In the genomic region with DNA sequence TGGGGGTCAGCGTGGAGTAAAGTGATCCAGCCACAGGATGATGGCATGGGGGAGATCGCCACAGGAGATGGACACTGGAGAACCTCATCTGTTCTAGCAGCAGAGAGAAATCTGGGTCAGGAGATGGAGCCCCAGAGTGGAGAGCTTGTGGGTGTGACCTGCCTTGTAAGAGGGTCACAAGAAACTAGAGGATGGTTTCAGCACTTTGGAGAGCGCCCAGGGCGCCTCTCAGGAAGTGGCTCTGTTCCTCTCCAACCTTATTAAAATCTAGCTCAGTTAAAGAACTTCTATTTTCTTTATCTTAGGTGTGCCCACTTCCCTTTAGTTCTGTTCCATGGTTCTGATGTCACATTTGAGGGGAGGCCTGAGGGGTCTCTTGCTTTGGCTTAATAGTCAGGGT, we compare ENCODE assay signal across 7 mouse cellular contexts. TPM values are rescaled to one million over a fixed set of nuclear protein-coding genes. Genes with fewer than 3 reads are reported as not detected.
DNase-seq lines count a peak whose midpoint lies in the region; ATAC-seq and TF ChIP-seq lines count a peak whose summit lies in the region.

No protein-coding gene starts in this region.

- H3K27ac ChIP-seq in kidney, postnatal 0 days: no peak overlapping the region
- H3K27ac ChIP-seq in stomach, postnatal 0 days (replicated peaks): no peak overlapping the region
- no peak overlapping the region for H3K27ac ChIP-seq in midbrain, embryonic 10.5 days (replicated peaks)

- 35% methylated on average over 4 of the region's 4 CpGs for WGBS in kidney, postnatal 0 days
- WGBS in stomach, postnatal 0 days: 38% methylated on average over 4 of the region's 4 CpGs
- 41% methylated on average over 4 of the region's 4 CpGs for WGBS in midbrain, embryonic 10.5 days

- no peak overlapping the region for H3K9ac ChIP-seq in kidney, postnatal 0 days (ENCODE audit: low read depth, low read length)
- no peak overlapping the region for H3K9ac ChIP-seq in stomach, postnatal 0 days (ENCODE audit: low read length)

- DNase-seq in ovary, postnatal 14 days (ENCODE audit: low spot score): peak; percentile 52
- no peak for DNase-seq in ovary, adult 18-20 months (ENCODE audit: low spot score)
- DNase-seq in adrenal gland, postnatal 25 days: peak; percentile 62
- DNase-seq in kidney, postnatal 0 days (ENCODE audit: low spot score): peak; percentile 87
- DNase-seq in stomach, postnatal 0 days (ENCODE audit: low spot score): peak; percentile 70
- DNase-seq in left cerebral cortex, adult 18-20 months (ENCODE audit: low spot score in 2 of 2): no peak
- no peak for DNase-seq in midbrain, embryonic 10.5 days (ENCODE audit: low spot score)

- H3K27me3 ChIP-seq in kidney, postnatal 0 days (ENCODE audit: insufficient read depth, low read length): no peaks in the 10 kb centered on the region
- no peaks in the 10 kb centered on the region for H3K27me3 ChIP-seq in stomach, postnatal 0 days (ENCODE audit: control insufficient read depth, insufficient read depth, low read length)
- peaks cover 27% of the 10 kb centered on the region for H3K27me3 ChIP-seq in midbrain, embryonic 10.5 days (ENCODE audit: low read depth, poor library complexity, severe bottlenecking)

- TF ChIP-seq EP300 in stomach, postnatal 0 days (optimal IDR thresholded peaks at IDR 0.05): no peak

- H3K4me2 ChIP-seq in kidney, postnatal 0 days (ENCODE audit: low read length): no peak overlapping the region
- H3K4me2 ChIP-seq in stomach, postnatal 0 days (replicated peaks; ENCODE audit: low read depth): no peak overlapping the region

- TF ChIP-seq CTCF in kidney, postnatal 0 days (IDR thresholded peaks at IDR 0.05; ENCODE audit: low read depth): no peak
- no peak for TF ChIP-seq CTCF in stomach, postnatal 0 days (IDR thresholded peaks at IDR 0.05; ENCODE audit: low read depth)

- no peaks in the 10 kb centered on the region for H3K4me1 ChIP-seq in kidney, postnatal 0 days (replicated peaks; ENCODE audit: insufficient read depth, low read length)
- H3K4me1 ChIP-seq in stomach, postnatal 0 days (replicated peaks; ENCODE audit: control insufficient read depth, insufficient read depth): no peaks in the 10 kb centered on the region
- peaks cover 38% of the 10 kb centered on the region for H3K4me1 ChIP-seq in midbrain, embryonic 10.5 days

- no peaks in the 10 kb centered on the region for H3K9me3 ChIP-seq in kidney, postnatal 0 days (replicated peaks; ENCODE audit: low read length)
- H3K9me3 ChIP-seq in stomach, postnatal 0 days (ENCODE audit: control insufficient read depth, low read length): no peaks in the 10 kb centered on the region
- H3K9me3 ChIP-seq in midbrain, embryonic 10.5 days (replicated peaks): no peaks in the 10 kb centered on the region

- no peak overlapping the region for H3K4me3 ChIP-seq in kidney, postnatal 0 days (replicated peaks; ENCODE audit: low read depth, low read length)
- H3K4me3 ChIP-seq in stomach, postnatal 0 days (ENCODE audit: low read depth, low read length): no peak overlapping the region
- H3K4me3 ChIP-seq in midbrain, embryonic 10.5 days: no peak overlapping the region

- no peaks in the 10 kb centered on the region for H3K36me3 ChIP-seq in kidney, postnatal 0 days (ENCODE audit: insufficient read depth, low read length)
- H3K36me3 ChIP-seq in stomach, postnatal 0 days (ENCODE audit: control insufficient read depth, insufficient read depth, low read length): no peaks in the 10 kb centered on the region
- H3K36me3 ChIP-seq in midbrain, embryonic 10.5 days: no peaks in the 10 kb centered on the region

- ATAC-seq in kidney, postnatal 0 days (replicated peaks; ENCODE audit: low FRiP score, low read depth): no peak
- no peak for ATAC-seq in stomach, postnatal 0 days (ENCODE audit: low FRiP score, low TSS enrichment)

RNA-seq across cellular contexts. Expression of a gene that starts 33.3 kb away (rescaled TPM):
- total RNA-seq in adrenal gland, postnatal 25 days (2021): 2.0 and 3.9 TPM in 2 replicates
- polyA plus RNA-seq in kidney, postnatal 0 days (2015; fragmentation: Nextera tagmentation; extraction: Ambion mirVana): 20.2 and 23.9 TPM in 2 replicates
- 50.5 and 55.4 TPM in 2 replicates for polyA plus RNA-seq in stomach, postnatal 0 days (2015; fragmentation: Nextera tagmentation; extraction: Ambion mirVana)
- 10 to 100 TPM; 59.1 to 66.3 TPM for total RNA-seq in left cerebral cortex, adult 18-20 months (2021)
- 23.2 and 31.4 TPM in 2 replicates for polyA plus RNA-seq in midbrain, embryonic 10.5 days (2016; fragmentation: Nextera tagmentation; extraction: Ambion mirVana)

RNA-seq across cellular contexts. Expression of a gene that starts 37.2 kb away (rescaled TPM):
- 0.30 TPM in 1 of 2 replicates, not detected in the other for total RNA-seq in adrenal gland, postnatal 25 days (2021)
- polyA plus RNA-seq in kidney, postnatal 0 days (2015; fragmentation: Nextera tagmentation; extraction: Ambion mirVana): 1.3 and 2.0 TPM in 2 replicates
- 6.0 and 6.5 TPM in 2 replicates for polyA plus RNA-seq in stomach, postnatal 0 days (2015; fragmentation: Nextera tagmentation; extraction: Ambion mirVana)
- total RNA-seq in left cerebral cortex, adult 18-20 months (2021): 1 to 10 TPM; 6.6 to 9.1 TPM
- 1.6 and 2.2 TPM in 2 replicates for polyA plus RNA-seq in midbrain, embryonic 10.5 days (2016; fragmentation: Nextera tagmentation; extraction: Ambion mirVana)

RNA-seq across cellular contexts. Expression of a gene that starts 37.4 kb away (rescaled TPM):
- 15.0 and 20.0 TPM in 2 replicates for total RNA-seq in adrenal gland, postnatal 25 days (2021)
- 2.3 and 2.9 TPM in 2 replicates for polyA plus RNA-seq in kidney, postnatal 0 days (2015; fragmentation: Nextera tagmentation; extraction: Ambion mirVana)
- polyA plus RNA-seq in stomach, postnatal 0 days (2015; fragmentation: Nextera tagmentation; extraction: Ambion mirVana): 1.4 and 2.4 TPM in 2 replicates
- 100 to 1,000 TPM; 198 TPM for total RNA-seq in left cerebral cortex, adult 18-20 months (2021)
- 4.1 and 5.7 TPM in 2 replicates for polyA plus RNA-seq in midbrain, embryonic 10.5 days (2016; fragmentation: Nextera tagmentation; extraction: Ambion mirVana)

Comparison
In these comparisons a context has a peak if more than half of its experiments do, and no peak if none do; other contexts are left out.
1. DNase-seq: peak in ovary, postnatal 14 days (single experiment), adrenal gland, postnatal 25 days (single experiment), kidney, postnatal 0 days (single experiment) and stomach, postnatal 0 days (single experiment); none in ovary, adult 18-20 months (single experiment), left cerebral cortex, adult 18-20 months (0 of 2) and midbrain, embryonic 10.5 days (single experiment).